ENCODE assay signal across 22 mouse cellular contexts in the genomic region with DNA sequence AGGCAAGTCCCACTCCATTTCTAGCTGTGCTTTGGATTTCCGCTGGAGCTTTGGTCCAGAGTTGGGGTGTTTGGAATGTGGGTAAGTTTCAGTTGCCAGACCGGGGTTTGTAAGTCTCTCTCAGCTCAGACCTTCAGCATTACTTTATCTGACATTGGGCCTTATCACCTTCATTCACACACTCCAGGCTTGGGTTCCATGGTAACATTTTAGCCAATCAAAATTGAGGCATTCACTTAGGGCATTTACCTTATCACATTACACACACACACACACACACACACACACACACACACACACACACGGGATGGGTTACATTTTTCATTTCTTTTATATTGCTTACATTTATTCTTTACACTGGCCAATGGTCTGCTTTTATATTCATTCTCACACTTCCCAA.
DNase-seq lines count a peak whose midpoint lies in the region; ATAC-seq and TF ChIP-seq lines count a peak whose summit lies in the region.
"Had no signal": no experiment of that assay in that cellular context is flagged by ENCODE, and none has a peak within 500 bp of the region (broad histone marks: within the 10 kb centered on the region; RNA-seq: fewer than 3 reads in every experiment).

No protein-coding gene starts in this region.

- DNase-seq in liver, embryonic 11.5 days (ENCODE audit: low spot score): no peak
- DNase-seq in liver, postnatal 0 days: no peak
- peak; percentile 71 for DNase-seq in MEL (ENCODE audit: low read depth, low spot score)
- no peak for DNase-seq in liver, embryonic 13.5 days
- no peak for DNase-seq in adrenal gland, adult (ENCODE audit: inconsistent age in 2 of 2, low spot score in 1 of 2)
- DNase-seq in B cell, adult 2 months: no peak
- DNase-seq: adrenal gland, adult 8-10 months; adrenal gland, postnatal 25 days; cerebellum, adult 18-20 months; cerebellum, adult 9-10 months; cerebellum, postnatal 14 days; gastrocnemius, postnatal 10 days; gastrocnemius, postnatal 36 days had no signal

- 59% methylated on average over 3 of the region's 3 CpGs for WGBS in liver, embryonic 11.5 days
- 56% methylated on average over 3 of the region's 3 CpGs for WGBS in liver, postnatal 0 days (ENCODE audit: insufficient replicate concordance)
- WGBS in liver, embryonic 13.5 days (ENCODE audit: insufficient replicate concordance): 53% methylated on average over 3 of the region's 3 CpGs

- no peak for TF ChIP-seq POLR2A in MEL (IDR thresholded peaks at IDR 0.05; ENCODE audit: control insufficient read depth in 1 of 2, insufficient read depth in 1 of 2, low read depth in 1 of 2, low read length in 2 of 2, poor library complexity in 1 of 2)

- no peak for TF ChIP-seq CTCF in liver, postnatal 0 days (IDR thresholded peaks at IDR 0.05; ENCODE audit: low read depth)
- TF ChIP-seq CTCF in MEL (IDR thresholded peaks at IDR 0.05 in 2 of 3, conservative IDR thresholded peaks at IDR 0.05 in 1 of 3; ENCODE audit: control insufficient read depth in 1 of 3, insufficient read depth in 1 of 3, low read depth in 2 of 3, low read length in 3 of 3, poor library complexity in 1 of 3, severe bottlenecking in 1 of 3): no peak

- H3K4me1 ChIP-seq in liver, embryonic 11.5 days (replicated peaks; ENCODE audit: control insufficient read depth, insufficient read depth, low read length): no peaks in the 10 kb centered on the region
- H3K4me1 ChIP-seq in liver, postnatal 0 days (ENCODE audit: insufficient read depth): no peaks in the 10 kb centered on the region
- peaks cover 4 to 6% of the 10 kb centered on the region in 2 experiments; a peak in 3 of 4 replicates for H3K4me1 ChIP-seq in MEL (ENCODE audit: control insufficient read depth in 1 of 2, insufficient read depth in 2 of 2, low read length in 2 of 2)
- no peaks in the 10 kb centered on the region for H3K4me1 ChIP-seq in liver, embryonic 13.5 days (replicated peaks)
- H3K4me1 ChIP-seq: forebrain, embryonic 12.5 days; forebrain, embryonic 15.5 days; hindbrain, embryonic 10.5 days; hindbrain, embryonic 13.5 days; intestine, embryonic 15.5 days had no signal

- H3K4me2 ChIP-seq in liver, embryonic 11.5 days: no peak overlapping the region
- no peak overlapping the region for H3K4me2 ChIP-seq in liver, postnatal 0 days (ENCODE audit: low read depth, low read length)
- H3K4me2 ChIP-seq in liver, embryonic 13.5 days: no peak overlapping the region
- H3K4me2 ChIP-seq: forebrain, embryonic 12.5 days; forebrain, embryonic 15.5 days; heart, embryonic 11.5 days; hindbrain, embryonic 13.5 days; intestine, embryonic 15.5 days had no signal

- no peak overlapping the region for H3K4me3 ChIP-seq in liver, embryonic 11.5 days (ENCODE audit: low read depth, low read length)
- H3K4me3 ChIP-seq in liver, postnatal 0 days (ENCODE audit: low read depth, low read length): no peak overlapping the region
- no peak overlapping the region for H3K4me3 ChIP-seq in MEL (ENCODE audit: control insufficient read depth in 1 of 2, insufficient read depth in 1 of 2, low read depth in 2 of 2, low read length in 2 of 2)
- no peak overlapping the region for H3K4me3 ChIP-seq in liver, embryonic 13.5 days (replicated peaks)
- H3K4me3 ChIP-seq: forebrain, embryonic 12.5 days; forebrain, embryonic 15.5 days; hindbrain, embryonic 10.5 days; hindbrain, embryonic 13.5 days; intestine, embryonic 15.5 days had no signal

- no peak for TF ChIP-seq RAD21 in MEL (IDR thresholded peaks at IDR 0.05; ENCODE audit: low read depth, low read length)

- H3K36me3 ChIP-seq in liver, embryonic 11.5 days (ENCODE audit: control insufficient read depth, insufficient read depth, low read length): no peaks in the 10 kb centered on the region
- H3K36me3 ChIP-seq in liver, postnatal 0 days (replicated peaks; ENCODE audit: insufficient read depth, low read length): no peaks in the 10 kb centered on the region
- H3K36me3 ChIP-seq in MEL (ENCODE audit: control insufficient read depth in 1 of 2, insufficient read depth in 2 of 2, low read length in 2 of 2): peaks cover 0 to 2% of the 10 kb centered on the region in 2 experiments; a peak in 2 of 4 replicates
- no peaks in the 10 kb centered on the region for H3K36me3 ChIP-seq in liver, embryonic 13.5 days
- H3K36me3 ChIP-seq: forebrain, embryonic 12.5 days; forebrain, embryonic 15.5 days; G1E; hindbrain, embryonic 10.5 days; hindbrain, embryonic 13.5 days; intestine, embryonic 15.5 days had no signal

- no peaks in the 10 kb centered on the region for H3K79me2 ChIP-seq in MEL (ENCODE audit: control insufficient read depth, insufficient read depth, low read length, poor library complexity)

- H3K27ac ChIP-seq in liver, embryonic 11.5 days (ENCODE audit: low read depth, low read length): no peak overlapping the region
- no peak overlapping the region for H3K27ac ChIP-seq in liver, postnatal 0 days (ENCODE audit: low read depth)
- H3K27ac ChIP-seq in MEL (ENCODE audit: control insufficient read depth, low read depth, low read length): no peak overlapping the region
- H3K27ac ChIP-seq in liver, embryonic 13.5 days: no peak overlapping the region
- H3K27ac ChIP-seq: forebrain, embryonic 12.5 days; forebrain, embryonic 15.5 days; hindbrain, embryonic 10.5 days; hindbrain, embryonic 13.5 days; intestine, embryonic 15.5 days had no signal

- ATAC-seq in liver, embryonic 11.5 days (replicated peaks; ENCODE audit: low FRiP score): peak; percentile 61
- no peak for ATAC-seq in liver, postnatal 0 days
- ATAC-seq in liver, embryonic 13.5 days (ENCODE audit: low read depth): peak; percentile 59; the same call in 1 of the 2 replicates
- ATAC-seq: forebrain, embryonic 15.5 days; hindbrain, embryonic 16.5 days; intestine, embryonic 15.5 days had no signal

- H3K9me3 ChIP-seq in liver, embryonic 11.5 days (ENCODE audit: control insufficient read depth, low read length): no peaks in the 10 kb centered on the region
- no peaks in the 10 kb centered on the region for H3K9me3 ChIP-seq in liver, postnatal 0 days (ENCODE audit: low read length)
- no peaks in the 10 kb centered on the region for H3K9me3 ChIP-seq in MEL (replicated peaks; ENCODE audit: insufficient read depth, low read length)
- no peaks in the 10 kb centered on the region for H3K9me3 ChIP-seq in liver, embryonic 13.5 days (replicated peaks)
- H3K9me3 ChIP-seq: forebrain, embryonic 12.5 days; forebrain, embryonic 15.5 days; hindbrain, embryonic 10.5 days; hindbrain, embryonic 13.5 days; intestine, embryonic 15.5 days had no signal

- TF ChIP-seq EP300 in liver, postnatal 0 days (IDR thresholded peaks at IDR 0.05; ENCODE audit: low read depth): no peak
- TF ChIP-seq EP300 in MEL (IDR thresholded peaks at IDR 0.05; ENCODE audit: low read depth in 1 of 2, low read length in 2 of 2): peak; percentile 61 to 69

- no peaks in the 10 kb centered on the region for H3K27me3 ChIP-seq in liver, embryonic 11.5 days (replicated peaks; ENCODE audit: control insufficient read depth, insufficient read depth, low read length)
- no peaks in the 10 kb centered on the region for H3K27me3 ChIP-seq in liver, postnatal 0 days (ENCODE audit: insufficient read depth, low read length)
- H3K27me3 ChIP-seq in MEL (ENCODE audit: control insufficient read depth in 1 of 2, insufficient read depth in 2 of 2, low read length in 2 of 2): no peaks in the 10 kb centered on the region
- no peaks in the 10 kb centered on the region for H3K27me3 ChIP-seq in liver, embryonic 13.5 days
- H3K27me3 ChIP-seq: CH12.LX; forebrain, embryonic 12.5 days; forebrain, embryonic 15.5 days; hindbrain, embryonic 13.5 days; intestine, embryonic 15.5 days had no signal

- no peak overlapping the region for H3K9ac ChIP-seq in liver, embryonic 11.5 days (ENCODE audit: low read depth, low read length)
- no peak overlapping the region for H3K9ac ChIP-seq in liver, postnatal 0 days (replicated peaks)
- H3K9ac ChIP-seq in MEL (ENCODE audit: control insufficient read depth, low read depth, low read length, poor library complexity, severe bottlenecking): no peak overlapping the region
- H3K9ac ChIP-seq in liver, embryonic 13.5 days: no peak overlapping the region
- H3K9ac ChIP-seq: forebrain, embryonic 12.5 days; forebrain, embryonic 15.5 days; hindbrain, embryonic 13.5 days; intestine, embryonic 15.5 days had no signal

TF ChIP-seq in MEL, 35 proteins besides CTCF, POLR2A, EP300 and RAD21:
- TF ChIP-seq MAFK (IDR thresholded peaks at IDR 0.05; ENCODE audit: borderline replicate concordance, low read depth, low read length) (no peak), TCF12 (IDR thresholded peaks at IDR 0.05; ENCODE audit: low read depth, low read length) (peak; percentile 69; the same call in 1 of the 2 replicates), E2F4 (IDR thresholded peaks at IDR 0.05; ENCODE audit: borderline replicate concordance, low read depth, low read length) (no peak), GATA1 (IDR thresholded peaks at IDR 0.05; ENCODE audit: low read depth, low read length) (peak; percentile 79), TAL1 (IDR thresholded peaks at IDR 0.05; ENCODE audit: low read length) (peak; percentile 6; the same call in 1 of the 2 replicates), TBP (IDR thresholded peaks at IDR 0.05; ENCODE audit: low read depth, low read length) (no peak)
